8 mouse cellular contexts compared by ENCODE assay signal in genomic region chr11:76495127-76496028, GRCm38 (mm10).
DNase-seq lines count a peak whose midpoint lies in the region; ATAC-seq and TF ChIP-seq lines count a peak whose summit lies in the region.

No protein-coding gene starts in this region.

- H3K79me2 ChIP-seq in CH12.LX (replicated peaks; ENCODE audit: control insufficient read depth, extremely low read depth, insufficient read depth, poor library complexity, severe bottlenecking) = 0 out of 2 replicates have a peak, but pooled peaks cover 4% of the 10 kb centered on the region

- dilution Hi-C loops in CH12.LX (cut with MboI; ENCODE audit: extremely low pct_ligation_motif_present, extremely low pct_unique_long_range_greater_than_20kb, low sequenced_read_pairs) = no loop called here

- no peak for TF ChIP-seq CTCF in CH12.LX (conservative IDR thresholded peaks at IDR 0.05 in 1 of 2, IDR thresholded peaks at IDR 0.05 in 1 of 2; ENCODE audit: low read depth in 2 of 2, low read length in 2 of 2)

- intact Hi-C loops in heart, postnatal 14 days (cut with DNase I) = loop anchor here (5.0 kb wide), 1 partner anchor 78 kb away; no protein-coding TSS in a partner anchor

- peak overlapping the region; percentile 91 for H3K9ac ChIP-seq in heart, embryonic 12.5 days
- H3K9ac ChIP-seq in CH12.LX (ENCODE audit: insufficient read depth, low read depth) = peak overlapping the region; percentile 69
- H3K9ac ChIP-seq in liver, embryonic 13.5 days = peak overlapping the region; percentile 68

- peak overlapping the region; percentile 76 for H3K4me3 ChIP-seq in heart, embryonic 12.5 days
- peak overlapping the region; percentile 70 to 85 (median 83) for H3K4me3 ChIP-seq in CH12.LX (replicated peaks in 1 of 3; ENCODE audit: low read depth in 2 of 3, low read length in 2 of 3, poor library complexity in 1 of 3)
- H3K4me3 ChIP-seq in liver, embryonic 13.5 days (replicated peaks) = peak overlapping the region; percentile 62

- ATAC-seq in heart, embryonic 12.5 days (ENCODE audit: insufficient number of reproducible peaks, low FRiP score) = no peak
- ATAC-seq in liver, embryonic 13.5 days (ENCODE audit: low read depth) = 0 out of 2 replicates have a peak, but pooled peaks have one; percentile 14

- H3K27ac ChIP-seq in heart, embryonic 12.5 days (ENCODE audit: poor library complexity, severe bottlenecking) = peak overlapping the region; percentile 96
- peak overlapping the region; percentile 51 for H3K27ac ChIP-seq in CH12.LX (ENCODE audit: insufficient read depth, low read depth)
- H3K27ac ChIP-seq in liver, embryonic 13.5 days = peak overlapping the region; percentile 70; the same call in 1 of the 2 replicates

- in situ Hi-C loops in CH12.LX (cut with MboI; ENCODE audit: low pct_ligation_motif_present, low pct_unique_long_range_greater_than_20kb, low sequenced_read_pairs) = no loop called here

- H3K9me3 ChIP-seq in heart, embryonic 12.5 days (replicated peaks) = no peaks in the 10 kb centered on the region
- no peaks in the 10 kb centered on the region for H3K9me3 ChIP-seq in CH12.LX (replicated peaks; ENCODE audit: low read length)
- H3K9me3 ChIP-seq in liver, embryonic 13.5 days (replicated peaks) = no peaks in the 10 kb centered on the region

- TF ChIP-seq EP300 in CH12.LX (IDR thresholded peaks at IDR 0.05; ENCODE audit: low read length) = no peak

- H3K27me3 ChIP-seq in heart, embryonic 12.5 days (replicated peaks) = no peaks in the 10 kb centered on the region
- no peaks in the 10 kb centered on the region for H3K27me3 ChIP-seq in CH12.LX (replicated peaks)
- peaks cover 31% of the 10 kb centered on the region for H3K27me3 ChIP-seq in liver, embryonic 13.5 days
- no peaks in the 10 kb centered on the region for H3K27me3 ChIP-seq in splenic B cell, adult 2 months (ENCODE audit: control insufficient read depth, insufficient read depth, low read length, poor library complexity, severe bottlenecking)

- peaks cover 82% of the 10 kb centered on the region for H3K4me1 ChIP-seq in heart, embryonic 12.5 days (replicated peaks)
- peaks cover 43 to 82% of the 10 kb centered on the region in 2 experiments for H3K4me1 ChIP-seq in CH12.LX (ENCODE audit: control insufficient read depth in 1 of 2, insufficient read depth in 2 of 2)
- peaks cover 11% of the 10 kb centered on the region for H3K4me1 ChIP-seq in liver, embryonic 13.5 days (replicated peaks)

- peak overlapping the region; percentile 80 for H3K4me2 ChIP-seq in heart, embryonic 12.5 days
- peak overlapping the region; percentile 96 for H3K4me2 ChIP-seq in CH12.LX (ENCODE audit: insufficient read depth, low read depth, poor library complexity, severe bottlenecking)
- H3K4me2 ChIP-seq in liver, embryonic 13.5 days = peak overlapping the region; percentile 72

- DNase-seq in heart, postnatal 14 days = no peak
- peak; percentile 56 for DNase-seq in CH12.LX (ENCODE audit: extremely low read depth)
- DNase-seq in forelimb bud, embryonic 11.5 days (ENCODE audit: low read depth, low spot score) = peak; percentile 36
- DNase-seq in liver, embryonic 13.5 days = no peak
- peak; percentile 42 for DNase-seq in splenic B cell, adult 2 months (ENCODE audit: low read depth, low spot score)
- DNase-seq in left cerebral cortex, adult 8-10 months (ENCODE audit: low spot score in 2 of 2) = no peak
- no peak for DNase-seq in right cerebral cortex, postnatal 14 days

- TF ChIP-seq POLR2A in CH12.LX (IDR thresholded peaks at IDR 0.05; ENCODE audit: low read depth, low read length) = 0 out of 2 replicates have a peak, but pooled peaks have one; percentile 22

- 14% methylated on average over 19 of the region's 19 CpGs for WGBS in heart, embryonic 12.5 days
- 18% methylated on average over 19 of the region's 19 CpGs for WGBS in liver, embryonic 13.5 days (ENCODE audit: insufficient replicate concordance)

- H3K36me3 ChIP-seq in heart, embryonic 12.5 days = no peaks in the 10 kb centered on the region
- H3K36me3 ChIP-seq in CH12.LX (replicated peaks in 1 of 2; ENCODE audit: control insufficient read depth in 1 of 2, insufficient read depth in 1 of 2, low read length in 1 of 2) = peaks cover 0 to 20% of the 10 kb centered on the region in 2 experiments
- no peaks in the 10 kb centered on the region for H3K36me3 ChIP-seq in liver, embryonic 13.5 days
- no peaks in the 10 kb centered on the region for H3K36me3 ChIP-seq in splenic B cell, adult 2 months (ENCODE audit: control insufficient read depth, insufficient read depth, low read length, poor library complexity, severe bottlenecking)

- no peak for TF ChIP-seq RAD21 in CH12.LX (IDR thresholded peaks at IDR 0.05; ENCODE audit: low read depth, low read length)

TF ChIP-seq in CH12.LX, 34 proteins besides CTCF, POLR2A, EP300 and RAD21:
- 0 out of 2 replicates have a peak, but pooled peaks have one; percentile 55 for TF ChIP-seq SIN3A (IDR thresholded peaks at IDR 0.05; ENCODE audit: low read length)
- peak; percentile 47; the same call in 1 of the 2 replicates for TF ChIP-seq MAZ (IDR thresholded peaks at IDR 0.05; ENCODE audit: low read depth, low read length)
- TF ChIP-seq MAX (IDR thresholded peaks at IDR 0.05; ENCODE audit: low read length) = 0 out of 2 replicates have a peak, but pooled peaks have one; percentile 9
- no peak for TF ChIP-seq JUND (conservative IDR thresholded peaks at IDR 0.05; ENCODE audit: low read depth, low read length)
- TF ChIP-seq TBP (conservative IDR thresholded peaks at IDR 0.05; ENCODE audit: low read depth, low read length) = 0 out of 2 replicates have a peak, but pooled peaks have one; percentile 46
- no peak for TF ChIP-seq E2F4 (IDR thresholded peaks at IDR 0.05; ENCODE audit: insufficient replicate concordance, low read depth, low read length)
- TF ChIP-seq BHLHE40 (IDR thresholded peaks at IDR 0.05; ENCODE audit: low read depth, low read length) = peak; percentile 62; the same call in 1 of the 2 replicates
- peak; percentile 6; the same call in 1 of the 2 replicates for TF ChIP-seq IRF4 (IDR thresholded peaks at IDR 0.05; ENCODE audit: low read depth, low read length)
- TF ChIP-seq PAX5 (IDR thresholded peaks at IDR 0.05; ENCODE audit: low read length) = no peak
- TF ChIP-seq ZKSCAN1 (IDR thresholded peaks at IDR 0.05; ENCODE audit: borderline replicate concordance, low read depth, low read length) = no peak
- 0 out of 2 replicates have a peak, but pooled peaks have one; percentile 2 for TF ChIP-seq TCF12 (IDR thresholded peaks at IDR 0.05; ENCODE audit: low read depth, low read length)
- TF ChIP-seq CHD1 (IDR thresholded peaks at IDR 0.05; ENCODE audit: low read depth, low read length) = 0 out of 2 replicates have a peak, but pooled peaks have one; percentile 53
- no peak for TF ChIP-seq ZNF384 (IDR thresholded peaks at IDR 0.05; ENCODE audit: low read depth, low read length)

Comparison
In these comparisons a context has a peak if more than half of its experiments do, and no peak if none do; other contexts are left out.
1. DNase-seq: peak in CH12.LX (single experiment), forelimb bud, embryonic 11.5 days (single experiment) and splenic B cell, adult 2 months (single experiment); none in heart, postnatal 14 days (0 of 2), liver, embryonic 13.5 days (single experiment), left cerebral cortex, adult 8-10 months (0 of 2) and right cerebral cortex, postnatal 14 days (single experiment).
2. Peak in every context shown above with its lines, with median percentiles within 50 percentile points of each other: H3K27ac ChIP-seq, H3K4me2 ChIP-seq, H3K4me3 ChIP-seq and H3K9ac ChIP-seq.